Mouse (Mus musculus) heart, postnatal 0 days (tissue): ENCODE data around the gene Dok3. TPM values are rescaled to one million over a fixed set of nuclear protein-coding genes. Genes with fewer than 3 reads are reported as not detected.

Experiments
- ATAC-seq: fragments of 200-750 bp; cut with Nextera tagmentation; 2 replicates; pipeline ENCODE4 v1.8.0; 2017; ENCODE audit warnings: low read depth, moderate number of reproducible peaks, moderate library complexity; ENCODE audit not compliant: insufficient read depth
- DNase-seq: peaks from one replicate; pipeline ENCODE4 v3.0.0-alpha.2; 2016; ENCODE audit warnings: low spot score
- H3K27ac ChIP-seq: fragments of 300-500 bp; sonication (generic); 2 replicates; pipeline ENCODE4 v1.5.1; 2014; ENCODE audit warnings: low read depth, mild to moderate bottlenecking
- H3K27me3 ChIP-seq: fragments of 300-500 bp; sonication (generic); 2 replicates; pipeline ENCODE4 v1.6.1; 2014; ENCODE audit warnings: low read length, mixed read lengths; ENCODE audit not compliant: control insufficient read depth, insufficient read depth
- H3K36me3 ChIP-seq: fragments of 300-500 bp; sonication (generic); replicated peaks from 2 replicates; pipeline ENCODE4 v1.6.1; 2014; ENCODE audit warnings: low read length, mixed read lengths; ENCODE audit not compliant: control insufficient read depth, insufficient read depth
- H3K4me1 ChIP-seq: fragments of 300-500 bp; sonication (generic); 2 replicates; pipeline ENCODE4 v1.6.1; 2014; ENCODE audit warnings: antibody characterized with exemption; ENCODE audit not compliant: control insufficient read depth, insufficient read depth
- H3K4me2 ChIP-seq: fragments of 300-500 bp; sonication (generic); 2 replicates; pipeline ENCODE4 v1.6.1; 2014; ENCODE audit warnings: low read depth, mild to moderate bottlenecking, low read length, moderate library complexity
- H3K4me3 ChIP-seq: fragments of 300-500 bp; sonication (generic); 2 replicates; pipeline ENCODE4 v1.5.1; 2014; ENCODE audit warnings: low read depth, low read length
- H3K9ac ChIP-seq: fragments of 300-500 bp; sonication (generic); replicated peaks from 2 replicates; pipeline ENCODE4 v1.6.1; 2014; ENCODE audit warnings: low read depth, low read length, mixed read lengths
- H3K9me3 ChIP-seq: fragments of 300-500 bp; sonication (generic); replicated peaks from 2 replicates; pipeline ENCODE4 v1.6.1; 2016; ENCODE audit warnings: low read length; ENCODE audit not compliant: control insufficient read depth
- CTCF ChIP-seq: IDR thresholded peaks from 2 replicates; pipeline ENCODE4 v1.5.1; 2016; ENCODE audit warnings: antibody characterized with exemption, control low read depth, low read depth
- EP300 ChIP-seq: IDR thresholded peaks from 2 replicates; pipeline ENCODE4 v1.6.1; 2016; ENCODE audit warnings: antibody characterized with exemption, low read depth
- WGBS: fragments of 180-500 bp; shearing (Covaris S2); extraction: QIAGEN DNeasy Blood & Tissue Kit; methylation state at CpG from one replicate; pipeline ENCODE4 v1.1.7; 2014; 5-methylcytosine and 5-hydroxymethylcytosine counted together
- polyA plus RNA-seq: library from polyadenylated mRNA; unstranded; fragments of >200 nt; fragmentation: Nextera tagmentation; extraction: Ambion mirVana; gene quantifications from 2 replicates; pipeline ENCODE4 v1.2.1, GENCODE M21; 2015
- total RNA-seq: library from RNA; depleted of rRNA; stranded (reverse); fragments of >200 nt; gene quantifications from 2 replicates; pipeline ENCODE4 v1.2.3, GENCODE M21; 2014; ENCODE audit warnings: low replicate concordance

The Dok3 gene
- total and polyA plus RNA-seq, 2 experiments from 2014 or later = 1.4 to 2.8 TPM

- H3K36me3 ChIP-seq = peaks cover 37% of the 10 kb centered on the region
- H3K4me3 ChIP-seq = no peak overlapping the region
- H3K27me3 ChIP-seq = peaks cover 65% of the 10 kb centered on the region
- 0 out of 2 replicates have a peak, but pooled peaks cover 4% of the 10 kb centered on the region for H3K4me1 ChIP-seq
- DNase-seq (no peak), ATAC-seq (no peak)
- no peak overlapping the region for H3K9ac ChIP-seq
- no peak for TF ChIP-seq EP300
- no peak for TF ChIP-seq CTCF
- no peaks in the 10 kb centered on the region for H3K9me3 ChIP-seq
- H3K4me2 ChIP-seq = no peak overlapping the region
- H3K27ac ChIP-seq = no peak overlapping the region
These were observed 49.2 kb downstream of the Dok3 start for GRCm38 (mm10) chr13:55479929-55480328.

- Histone ChIP-seq H3K4me1 (0 out of 2 replicates have a peak, but pooled peaks cover 2% of the 10 kb centered on the region), H3K27me3 (peaks cover 64% of the 10 kb centered on the region), H3K9ac (no peak overlapping the region), H3K36me3 (peaks cover 42% of the 10 kb centered on the region), H3K4me2 (no peak overlapping the region), H3K9me3 (no peaks in the 10 kb centered on the region), H3K27ac (peak overlapping the region; percentile 60), H3K4me3 (no peak overlapping the region)
- DNase-seq (peak; percentile 67), ATAC-seq (peak; percentile 57)
- WGBS = 66% methylated on average over 7 of the region's 7 CpGs
- TF ChIP-seq EP300 = 0 out of 2 replicates have a peak, but pooled peaks have one; percentile 28
- TF ChIP-seq CTCF = no peak
These were observed 50.1 kb downstream of the Dok3 start for GRCm38 (mm10) chr13:55479008-55479407.

GRCm38 (mm10) chr13:55478036-55478435 is 51.1 kb downstream of the Dok3 start:
- Histone ChIP-seq H3K9ac (no peak overlapping the region), H3K36me3 (peaks cover 42% of the 10 kb centered on the region), H3K4me1 (no peaks in the 10 kb centered on the region), H3K9me3 (no peaks in the 10 kb centered on the region), H3K27me3 (peaks cover 64% of the 10 kb centered on the region), H3K4me2 (no peak overlapping the region), H3K27ac (peak overlapping the region; percentile 60; the same call in 1 of the 2 replicates), H3K4me3 (no peak overlapping the region)
- no peak for DNase-seq
- TF ChIP-seq CTCF (peak; percentile 35; the same call in 1 of the 2 replicates), EP300 (no peak)
- WGBS = 61% methylated on average over 5 of the region's 5 CpGs
- no peak for ATAC-seq

DNA sequence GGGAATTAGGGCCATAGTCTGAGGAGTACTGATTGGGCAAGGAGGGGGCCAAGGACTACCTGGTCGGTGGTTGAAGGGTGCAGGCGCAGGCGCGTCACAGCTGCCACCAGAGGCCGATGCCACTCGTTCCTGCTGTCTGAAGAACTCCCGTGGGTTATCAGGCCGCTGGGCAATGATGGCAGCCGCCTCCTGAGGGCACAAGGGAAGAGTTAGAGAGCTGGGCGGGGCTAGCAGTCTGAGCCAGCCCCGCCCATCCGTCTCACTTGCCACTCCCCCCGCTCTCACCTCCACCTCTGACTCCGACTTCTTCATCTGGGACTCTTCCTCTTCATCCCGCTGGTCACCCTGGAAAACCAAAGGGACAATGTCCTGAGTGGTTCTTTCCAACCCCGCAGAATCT is 51.6 kb downstream of the Dok3 start:
- TF ChIP-seq EP300 (no peak), CTCF (no peak)
- 67% methylated on average over 16 of the region's 16 CpGs for WGBS
- Histone ChIP-seq H3K9ac (no peak overlapping the region), H3K36me3 (peaks cover 42% of the 10 kb centered on the region), H3K27me3 (peaks cover 66% of the 10 kb centered on the region), H3K4me2 (no peak overlapping the region), H3K27ac (no peak overlapping the region), H3K9me3 (no peaks in the 10 kb centered on the region), H3K4me1 (no peaks in the 10 kb centered on the region), H3K4me3 (no peak overlapping the region)
- DNase-seq (no peak), ATAC-seq (no peak)

DNA sequence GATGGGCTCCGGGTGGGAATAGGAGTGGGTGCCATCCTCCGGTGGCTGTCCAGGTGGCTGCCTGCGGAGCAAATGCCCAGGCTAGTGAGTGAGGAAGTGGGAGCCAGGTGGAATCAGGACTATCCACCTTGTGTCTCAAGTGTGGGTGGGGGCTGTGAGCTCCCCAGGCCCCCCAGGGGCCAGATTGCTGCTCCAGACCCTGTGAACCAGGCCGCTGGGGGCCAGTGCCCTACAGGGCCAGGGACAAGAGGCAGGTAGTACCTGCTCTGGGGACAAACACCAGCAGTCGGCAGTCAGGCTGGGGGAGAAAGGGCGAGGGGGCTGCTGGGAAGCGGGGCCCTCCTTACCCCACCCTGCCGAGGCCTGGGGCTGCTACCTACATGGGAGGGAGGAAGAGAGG is 52.8 kb downstream of the Dok3 start:
- Histone ChIP-seq H3K36me3 (peaks cover 40% of the 10 kb centered on the region), H3K9me3 (no peaks in the 10 kb centered on the region), H3K4me2 (no peak overlapping the region), H3K4me3 (no peak overlapping the region), H3K27ac (no peak overlapping the region), H3K4me1 (peaks cover under 1% of the 10 kb centered on the region; the same call in 1 of the 2 replicates), H3K9ac (no peak overlapping the region), H3K27me3 (peaks cover 70% of the 10 kb centered on the region)
- TF ChIP-seq EP300 (no peak), CTCF (no peak)
- WGBS = 93% methylated on average over 8 of the region's 8 CpGs
- DNase-seq = no peak
- ATAC-seq = no peak

DNA sequence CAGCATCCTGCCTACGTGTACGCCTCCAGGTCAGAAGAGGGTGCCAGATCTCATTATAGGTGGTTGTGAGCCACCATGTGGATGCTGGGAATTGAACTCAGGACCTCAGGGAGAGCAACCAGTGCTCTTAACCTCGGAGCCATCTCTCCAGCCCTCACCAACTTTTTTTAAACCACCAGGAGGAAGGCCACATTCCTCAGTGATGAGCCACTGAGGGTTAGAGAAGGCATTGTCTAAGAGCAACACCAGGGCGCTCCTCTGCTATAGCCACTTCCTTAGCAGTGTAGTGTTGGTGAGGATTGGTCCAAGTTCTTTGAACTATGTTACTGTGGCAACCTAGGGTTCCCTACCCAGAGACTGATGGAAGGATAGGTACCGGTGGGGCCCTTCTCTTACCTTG is 53.3 kb downstream of the Dok3 start:
- ATAC-seq = no peak
- H3K9ac ChIP-seq = no peak overlapping the region
- H3K4me1 ChIP-seq = peaks cover 5% of the 10 kb centered on the region; the same call in 1 of the 2 replicates
- no peak overlapping the region for H3K27ac ChIP-seq
- DNase-seq = no peak
- peaks cover 69% of the 10 kb centered on the region for H3K27me3 ChIP-seq
- H3K4me2 ChIP-seq = no peak overlapping the region
- H3K9me3 ChIP-seq = no peaks in the 10 kb centered on the region
- peaks cover 35% of the 10 kb centered on the region for H3K36me3 ChIP-seq
- H3K4me3 ChIP-seq = no peak overlapping the region
- WGBS = 84% methylated on average over 5 of the region's 5 CpGs
- TF ChIP-seq CTCF (no peak), EP300 (no peak)
